Mouse (Mus musculus): ENCODE measurements around the gene Nbr1. TPM values are rescaled to one million over a fixed set of nuclear protein-coding genes. Genes with fewer than 3 reads are reported as not detected.
"Not testable (repeated sequence)": the region's sequence is repeated elsewhere in the genome, so short reads cannot be mapped to it uniquely, and the experiment has no call there.

Nbr1 gene
- polyA plus RNA-seq, 1 experiment from 2014 or later = 98.4 TPM

DNA sequence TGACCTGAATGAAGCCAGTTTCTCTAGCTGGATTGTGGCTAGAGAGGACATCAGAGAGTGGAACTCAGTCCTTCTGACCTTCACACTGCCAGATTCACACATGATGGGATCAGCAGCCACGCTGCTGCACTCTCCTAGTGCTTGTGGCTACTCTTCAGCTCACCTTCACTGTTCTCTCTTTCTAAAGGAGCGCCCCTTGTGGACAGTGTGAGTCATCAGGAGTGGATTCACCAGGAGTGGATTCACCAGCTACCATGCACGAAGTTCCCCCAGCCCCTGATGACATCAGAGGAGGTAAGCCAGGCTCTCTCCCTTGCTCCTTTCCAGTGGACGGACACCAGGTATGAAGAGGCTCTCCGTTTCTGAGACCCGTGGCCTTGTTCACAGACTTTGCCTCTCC is 24.2 kb downstream of the Nbr1 start:
- no peak overlapping the region for H3K4me2 ChIP-seq (ENCODE audit: low read length)
- ATAC-seq = no peak
- H3K27me3 ChIP-seq (ENCODE audit: control insufficient read depth, insufficient read depth, low read depth, low read length) = no peaks in the 10 kb centered on the region
- H3K9me3 ChIP-seq (replicated peaks; ENCODE audit: control insufficient read depth, low read length, poor library complexity, severe bottlenecking) = no peaks in the 10 kb centered on the region
- H3K27ac ChIP-seq (ENCODE audit: low read length) = no peak overlapping the region
- H3K36me3 ChIP-seq (ENCODE audit: control insufficient read depth, insufficient read depth, low read length) = peaks cover 77% of the 10 kb centered on the region
- H3K4me1 ChIP-seq (ENCODE audit: control insufficient read depth, insufficient read depth, low read length) = no peaks in the 10 kb centered on the region
- 79% methylated on average over 6 of the region's 6 CpGs for WGBS
- H3K4me3 ChIP-seq (ENCODE audit: low read depth, low read length) = no peak overlapping the region
- H3K9ac ChIP-seq (ENCODE audit: low read depth, low read length) = no peak overlapping the region

DNA sequence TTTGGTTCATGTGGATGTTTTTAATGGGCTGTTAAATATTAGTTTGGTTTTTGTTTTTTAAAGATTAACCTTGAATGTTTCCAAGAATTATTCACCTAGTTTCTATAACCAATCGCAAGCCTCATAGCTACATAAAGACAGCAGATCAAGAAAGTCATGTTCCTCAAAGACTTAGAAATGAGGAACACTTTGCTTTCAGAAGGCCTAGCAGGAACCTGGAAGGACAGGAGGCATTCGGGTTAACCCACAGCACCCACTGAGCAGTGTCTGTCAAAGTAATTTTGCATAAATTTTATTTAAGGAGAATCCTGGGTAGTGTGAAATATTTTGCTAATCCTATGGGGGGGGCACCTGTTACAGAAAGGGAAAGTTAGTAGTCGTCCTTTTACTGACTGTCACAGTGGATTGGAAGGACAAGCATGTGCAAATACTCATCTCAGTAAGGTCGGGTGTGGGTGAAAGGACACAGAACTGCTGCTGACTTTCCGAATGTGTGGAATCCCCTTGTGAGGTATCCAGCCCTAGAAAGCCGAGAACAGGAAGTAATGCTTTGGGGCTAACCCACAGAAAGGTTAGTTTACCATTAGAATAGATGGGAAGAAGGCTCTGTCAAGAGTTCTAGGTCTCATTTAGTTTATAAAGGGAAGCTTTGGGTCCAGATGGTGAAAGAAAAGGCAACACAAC is 29.3 kb downstream of the Nbr1 start:
- Histone ChIP-seq H3K9me3 (replicated peaks; ENCODE audit: control insufficient read depth, low read length, poor library complexity, severe bottlenecking) (no peaks in the 10 kb centered on the region), H3K4me1 (ENCODE audit: control insufficient read depth, insufficient read depth, low read length) (peaks cover 4% of the 10 kb centered on the region; the same call in 1 of the 2 replicates), H3K9ac (ENCODE audit: low read depth, low read length) (no peak overlapping the region), H3K27me3 (ENCODE audit: control insufficient read depth, insufficient read depth, low read depth, low read length) (no peaks in the 10 kb centered on the region), H3K4me2 (ENCODE audit: low read length) (no peak overlapping the region), H3K4me3 (ENCODE audit: low read depth, low read length) (no peak overlapping the region), H3K27ac (ENCODE audit: low read length) (no peak overlapping the region), H3K36me3 (ENCODE audit: control insufficient read depth, insufficient read depth, low read length) (peaks cover 43% of the 10 kb centered on the region)
- ATAC-seq = no peak
- 79% methylated on average over 6 of the region's 6 CpGs for WGBS

DNA sequence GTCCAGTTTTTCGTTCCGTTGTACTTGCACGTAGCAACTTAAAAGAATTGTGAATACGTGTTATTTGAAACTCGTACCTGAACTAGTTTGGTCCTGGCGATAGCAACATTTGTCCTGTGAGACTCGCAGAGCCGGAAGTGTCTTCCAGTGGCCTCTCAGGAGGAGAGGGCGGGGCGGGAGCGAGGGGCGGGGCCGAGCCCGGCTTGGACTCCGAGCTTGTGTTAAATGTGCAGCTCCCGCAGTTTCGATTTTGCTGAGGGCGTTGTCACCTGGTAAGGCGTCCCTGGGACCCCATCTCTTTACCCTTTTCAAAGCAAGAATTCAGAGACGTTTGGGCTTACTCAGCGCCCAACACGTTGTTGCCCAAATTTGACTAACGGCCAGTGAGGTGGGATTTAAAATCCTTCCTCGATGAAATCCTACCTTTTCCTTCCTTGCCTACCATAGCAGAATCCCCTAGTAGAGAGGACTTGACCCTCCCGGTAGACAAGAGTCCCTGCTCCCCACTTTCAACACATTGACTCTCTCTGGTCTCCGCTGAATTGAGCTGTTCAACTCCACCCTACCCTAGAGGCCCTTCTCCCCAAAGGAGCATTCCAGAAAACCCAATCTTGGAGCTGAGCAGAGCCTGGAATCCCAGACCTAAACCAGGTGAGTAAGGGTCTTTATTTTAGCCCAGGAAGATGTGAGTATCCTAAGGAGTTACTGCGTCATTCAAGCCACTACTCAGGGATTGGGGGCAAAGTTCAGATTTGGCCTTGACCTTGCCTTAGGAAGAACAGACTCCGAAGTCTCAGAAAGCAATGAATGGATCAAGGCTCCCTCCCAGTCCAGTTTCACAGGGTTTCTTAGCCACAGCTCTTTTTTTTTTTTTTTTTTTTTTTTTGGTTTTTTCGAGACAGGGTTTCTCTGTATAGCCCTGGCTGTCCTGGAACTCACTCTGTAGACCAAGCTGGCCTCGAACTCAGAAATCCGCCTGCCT is 30.4 kb downstream of the Nbr1 start, which contains the start of gene Tmem106a:
Gene Tmem106a (plus strand): TSS at position 189 of the 982 bp plus-strand sequence.
- Histone ChIP-seq H3K27me3 (ENCODE audit: control insufficient read depth, insufficient read depth, low read depth, low read length) (no peaks in the 10 kb centered on the region), H3K4me3 (ENCODE audit: low read depth, low read length) (peak within 1 kb of the TSS; percentile 19), H3K27ac (ENCODE audit: low read length) (no peak within 1 kb of the TSS), H3K4me1 (ENCODE audit: control insufficient read depth, insufficient read depth, low read length) (peaks cover 4% of the 10 kb centered on the region; the same call in 1 of the 2 replicates), H3K4me2 (ENCODE audit: low read length) (peak within 1 kb of the TSS; percentile 44), H3K9ac (ENCODE audit: low read depth, low read length) (peak within 1 kb of the TSS; percentile 34; the same call in 1 of the 2 replicates), H3K9me3 (replicated peaks; ENCODE audit: control insufficient read depth, low read length, poor library complexity, severe bottlenecking) (no peaks in the 10 kb centered on the region), H3K36me3 (ENCODE audit: control insufficient read depth, insufficient read depth, low read length) (peaks cover 35% of the 10 kb centered on the region)
- WGBS = 22% methylated on average over 30 of the region's 31 CpGs
- ATAC-seq = no peak

DNA sequence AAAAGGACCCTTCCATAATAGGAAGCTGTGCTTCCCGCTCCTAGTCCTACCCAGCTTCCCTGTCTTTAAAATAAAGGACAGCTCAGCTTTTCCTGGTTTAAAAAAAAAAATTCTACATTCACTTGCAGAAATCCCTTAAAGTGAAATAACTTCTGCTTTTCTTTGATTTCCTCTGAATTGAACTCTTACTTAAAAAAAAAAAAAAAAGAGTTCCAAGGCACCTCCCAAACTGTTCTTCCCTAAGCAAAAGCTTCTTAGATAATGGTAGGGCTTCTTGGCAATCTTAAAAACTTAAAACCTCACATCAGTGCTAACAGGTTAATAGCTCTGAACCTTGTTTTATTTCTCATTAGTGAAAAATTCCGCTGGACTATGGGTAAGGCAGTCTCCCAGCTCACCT is 31.3 kb downstream of the Nbr1 start:
- WGBS = 87% methylated on average over 2 of the region's 2 CpGs
- H3K4me2 ChIP-seq (ENCODE audit: low read length) = no peak overlapping the region
- no peak overlapping the region for H3K4me3 ChIP-seq (ENCODE audit: low read depth, low read length)
- no peaks in the 10 kb centered on the region for H3K9me3 ChIP-seq (replicated peaks; ENCODE audit: control insufficient read depth, low read length, poor library complexity, severe bottlenecking)
- H3K9ac ChIP-seq (ENCODE audit: low read depth, low read length) = no peak overlapping the region
- H3K27me3 ChIP-seq (ENCODE audit: control insufficient read depth, insufficient read depth, low read depth, low read length) = no peaks in the 10 kb centered on the region
- peaks cover 4% of the 10 kb centered on the region; the same call in 1 of the 2 replicates for H3K4me1 ChIP-seq (ENCODE audit: control insufficient read depth, insufficient read depth, low read length)
- no peak for ATAC-seq
- H3K36me3 ChIP-seq (ENCODE audit: control insufficient read depth, insufficient read depth, low read length) = peaks cover 28% of the 10 kb centered on the region
- H3K27ac ChIP-seq (ENCODE audit: low read length) = no peak overlapping the region

DNA sequence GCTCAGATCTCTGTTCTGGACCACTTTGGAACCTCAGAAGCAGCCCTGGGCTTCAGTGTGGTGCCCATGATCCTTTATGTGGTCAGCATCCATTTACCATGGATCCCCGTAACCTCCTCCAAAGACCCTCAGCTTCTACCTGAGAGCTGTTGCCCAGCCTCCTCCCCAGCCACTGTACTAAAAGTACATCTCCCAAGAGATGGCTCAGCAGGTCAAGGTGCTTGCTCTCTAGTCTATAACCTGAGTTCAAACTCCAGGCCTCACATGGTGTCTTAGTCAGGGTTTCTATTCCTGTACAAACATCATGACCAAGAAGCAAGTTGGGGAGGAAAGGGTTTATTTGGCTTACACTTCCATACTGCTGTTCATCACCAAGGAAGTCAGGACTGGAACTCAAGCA is 33.1 kb downstream of the Nbr1 start:
- 100% methylated on average over 1 of the region's 1 CpGs for WGBS
- not testable (repeated sequence) for ATAC-seq; H3K4me1 ChIP-seq (ENCODE audit: control insufficient read depth, insufficient read depth, low read length); H3K27me3 ChIP-seq (ENCODE audit: control insufficient read depth, insufficient read depth, low read depth, low read length); H3K9me3 ChIP-seq (replicated peaks; ENCODE audit: control insufficient read depth, low read length, poor library complexity, severe bottlenecking); H3K9ac ChIP-seq (ENCODE audit: low read depth, low read length); H3K4me2 ChIP-seq (ENCODE audit: low read length); H3K4me3 ChIP-seq (ENCODE audit: low read depth, low read length); H3K27ac ChIP-seq (ENCODE audit: low read length)
- H3K36me3 ChIP-seq (ENCODE audit: control insufficient read depth, insufficient read depth, low read length) = peaks cover 16% of the 10 kb centered on the region

DNA sequence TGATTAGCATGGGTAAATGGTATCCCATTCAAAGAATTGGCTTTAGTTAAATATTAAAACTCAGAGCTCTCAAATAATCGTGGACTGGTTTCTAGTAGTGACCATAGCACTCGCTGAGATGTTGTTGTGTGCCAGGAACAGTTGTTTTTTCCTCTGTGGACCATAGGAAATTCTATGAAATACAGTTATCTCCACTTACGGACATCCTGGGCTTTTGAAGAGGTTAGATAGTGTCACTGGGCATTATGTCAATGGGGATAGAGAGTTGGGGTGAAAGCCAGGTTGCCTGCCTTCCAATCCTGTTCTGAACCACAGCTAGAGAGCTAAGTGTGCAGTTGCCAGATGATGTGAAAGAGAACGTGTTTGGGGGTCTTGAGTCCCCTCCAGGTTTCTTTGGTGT is 33.9 kb downstream of the Nbr1 start:
- Histone ChIP-seq H3K4me3 (ENCODE audit: low read depth, low read length) (no peak overlapping the region), H3K27ac (ENCODE audit: low read length) (no peak overlapping the region), H3K4me2 (ENCODE audit: low read length) (no peak overlapping the region), H3K9me3 (replicated peaks; ENCODE audit: control insufficient read depth, low read length, poor library complexity, severe bottlenecking) (no peaks in the 10 kb centered on the region), H3K4me1 (ENCODE audit: control insufficient read depth, insufficient read depth, low read length) (peaks cover 4% of the 10 kb centered on the region; the same call in 1 of the 2 replicates), H3K9ac (ENCODE audit: low read depth, low read length) (no peak overlapping the region), H3K27me3 (ENCODE audit: control insufficient read depth, insufficient read depth, low read depth, low read length) (no peaks in the 10 kb centered on the region), H3K36me3 (ENCODE audit: control insufficient read depth, insufficient read depth, low read length) (peaks cover 8% of the 10 kb centered on the region)
- WGBS = 83% methylated on average over 4 of the region's 4 CpGs
- ATAC-seq = no peak

DNA sequence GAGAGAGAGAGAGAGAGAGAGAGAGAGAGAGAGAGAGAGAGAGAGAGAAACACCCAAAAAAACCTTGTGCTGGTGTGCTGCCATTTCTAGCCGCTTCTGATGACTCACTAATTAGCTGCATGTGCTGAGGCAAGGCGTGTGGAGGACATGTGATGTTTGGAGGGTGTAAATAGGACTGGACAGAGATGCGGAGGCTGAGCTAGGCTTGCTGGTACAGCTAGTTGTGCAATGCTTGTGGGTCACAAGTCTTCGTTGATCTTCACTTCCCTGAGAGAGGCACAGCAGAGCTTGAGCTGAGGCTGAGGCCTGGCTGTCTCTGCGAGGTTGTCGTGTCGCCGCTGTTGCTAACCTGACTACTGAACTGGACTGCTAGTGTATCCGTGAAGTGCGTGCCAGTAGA is 35.7 kb downstream of the Nbr1 start:
- 93% methylated on average over 10 of the region's 10 CpGs for WGBS

DNA sequence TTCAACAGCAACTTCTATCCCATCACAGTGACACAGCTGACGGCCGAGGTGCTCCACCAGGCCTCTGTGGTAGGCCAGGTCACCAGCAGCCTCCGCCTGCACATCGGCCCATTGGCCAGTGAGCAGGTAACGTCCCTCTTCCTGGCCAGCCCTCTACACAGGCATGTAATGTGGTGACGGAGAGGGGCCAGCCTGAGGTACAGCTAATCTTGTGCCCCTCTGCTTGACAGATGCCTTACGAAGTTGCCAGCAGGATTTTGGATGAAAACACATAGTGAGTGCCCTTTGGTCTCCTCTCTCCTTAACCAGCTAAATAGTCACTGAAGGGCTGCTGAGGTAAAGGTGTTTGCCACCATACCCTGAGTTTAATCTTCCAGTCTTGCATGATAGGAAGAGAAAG is 36.9 kb downstream of the Nbr1 start:
- 0 out of 2 replicates have a peak, but pooled peaks cover 4% of the 10 kb centered on the region for H3K36me3 ChIP-seq (ENCODE audit: control insufficient read depth, insufficient read depth, low read length)
- no peaks in the 10 kb centered on the region for H3K4me1 ChIP-seq (ENCODE audit: control insufficient read depth, insufficient read depth, low read length)
- no peak for ATAC-seq
- H3K27me3 ChIP-seq (ENCODE audit: control insufficient read depth, insufficient read depth, low read depth, low read length) = no peaks in the 10 kb centered on the region
- no peaks in the 10 kb centered on the region for H3K9me3 ChIP-seq (replicated peaks; ENCODE audit: control insufficient read depth, low read length, poor library complexity, severe bottlenecking)
- H3K27ac ChIP-seq (ENCODE audit: low read length) = no peak overlapping the region
- no peak overlapping the region for H3K4me2 ChIP-seq (ENCODE audit: low read length)
- no peak overlapping the region for H3K4me3 ChIP-seq (ENCODE audit: low read depth, low read length)
- H3K9ac ChIP-seq (ENCODE audit: low read depth, low read length) = no peak overlapping the region
- 96% methylated on average over 7 of the region's 7 CpGs for WGBS

More for the DNA sequence above, 35.7 kb downstream of the Nbr1 start:
- H3K9ac ChIP-seq (ENCODE audit: low read depth, low read length) = no peak overlapping the region
- no peaks in the 10 kb centered on the region for H3K27me3 ChIP-seq (ENCODE audit: control insufficient read depth, insufficient read depth, low read depth, low read length)
- H3K4me1 ChIP-seq (ENCODE audit: control insufficient read depth, insufficient read depth, low read length) = no peaks in the 10 kb centered on the region
- no peak for ATAC-seq
- H3K36me3 ChIP-seq (ENCODE audit: control insufficient read depth, insufficient read depth, low read length) = 0 out of 2 replicates have a peak, but pooled peaks cover 4% of the 10 kb centered on the region
- H3K4me3 ChIP-seq (ENCODE audit: low read depth, low read length) = no peak overlapping the region
- no peak overlapping the region for H3K4me2 ChIP-seq (ENCODE audit: low read length)
- no peak overlapping the region for H3K27ac ChIP-seq (ENCODE audit: low read length)
- no peaks in the 10 kb centered on the region for H3K9me3 ChIP-seq (replicated peaks; ENCODE audit: control insufficient read depth, low read length, poor library complexity, severe bottlenecking)

DNA sequence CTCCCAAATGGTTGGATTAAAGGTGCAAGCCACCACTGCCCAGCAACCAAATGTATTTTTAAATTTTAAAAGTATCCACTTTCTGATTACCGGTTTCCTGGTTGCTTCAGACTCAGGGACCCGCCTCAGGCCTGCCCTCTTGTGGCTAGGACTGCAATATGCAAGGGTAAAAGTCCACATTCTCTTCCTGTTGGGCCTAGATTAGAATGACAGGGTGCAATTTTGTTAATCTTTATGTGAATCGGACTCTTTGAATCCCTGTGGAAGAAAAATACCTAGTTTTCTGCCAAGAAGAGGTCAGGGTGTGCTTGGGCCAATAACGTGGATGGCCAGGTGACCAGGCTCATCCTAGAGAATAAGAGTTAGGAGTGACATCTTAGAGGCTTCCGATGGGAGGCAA is 37.5 kb downstream of the Nbr1 start:
- Histone ChIP-seq H3K36me3 (ENCODE audit: control insufficient read depth, insufficient read depth, low read length) (0 out of 2 replicates have a peak, but pooled peaks cover 4% of the 10 kb centered on the region), H3K27ac (ENCODE audit: low read length) (no peak overlapping the region), H3K4me3 (ENCODE audit: low read depth, low read length) (no peak overlapping the region), H3K4me1 (ENCODE audit: control insufficient read depth, insufficient read depth, low read length) (no peaks in the 10 kb centered on the region), H3K27me3 (ENCODE audit: control insufficient read depth, insufficient read depth, low read depth, low read length) (no peaks in the 10 kb centered on the region), H3K9ac (ENCODE audit: low read depth, low read length) (no peak overlapping the region), H3K4me2 (ENCODE audit: low read length) (no peak overlapping the region), H3K9me3 (replicated peaks; ENCODE audit: control insufficient read depth, low read length, poor library complexity, severe bottlenecking) (no peaks in the 10 kb centered on the region)
- 28% methylated on average over 5 of the region's 5 CpGs for WGBS
- ATAC-seq = no peak

Measured in midbrain, embryonic 16.5 days (tissue).